Mouse (Mus musculus): ENCODE results near the gene Dnajc3. TPM values are rescaled to one million over a fixed set of nuclear protein-coding genes. Genes with fewer than 3 reads are reported as not detected.

Dnajc3 gene
- polyA plus RNA-seq, 1 experiment from 2014 or later: 20.2 TPM

GRCm38 (mm10) chr14:118936236-118936635, 1.5 kb upstream of the Dnajc3 start:
- Histone ChIP-seq H3K4me3 (no peak overlapping the region), H3K9me3 (no peaks in the 10 kb centered on the region), H3K4me1 (peaks cover 19% of the 10 kb centered on the region), H3K36me3 (replicated peaks) (no peaks in the 10 kb centered on the region), H3K27ac (no peak overlapping the region), H3K4me2 (no peak overlapping the region), H3K9ac (no peak overlapping the region), H3K27me3 (replicated peaks) (0 out of 2 replicates have a peak, but pooled peaks cover 4% of the 10 kb centered on the region)
- no peak for ATAC-seq (replicated peaks)
- 65% methylated on average over 3 of the region's 3 CpGs for WGBS

- no peaks in the 10 kb centered on the region for H3K9me3 ChIP-seq
- H3K27me3 ChIP-seq (replicated peaks): 0 out of 2 replicates have a peak, but pooled peaks cover 4% of the 10 kb centered on the region
- 31% methylated on average over 4 of the region's 4 CpGs for WGBS
- H3K27ac ChIP-seq: peak overlapping the region; percentile 88
- H3K9ac ChIP-seq: peak overlapping the region; percentile 66
- H3K36me3 ChIP-seq (replicated peaks): no peaks in the 10 kb centered on the region
- peaks cover 19% of the 10 kb centered on the region for H3K4me1 ChIP-seq
- ATAC-seq (replicated peaks): peak; percentile 16
- peak overlapping the region; percentile 97 for H3K4me3 ChIP-seq
- peak overlapping the region; percentile 81 for H3K4me2 ChIP-seq
These were observed 824 bp upstream of the Dnajc3 start for GRCm38 (mm10) chr14:118936952-118937351.

- Histone ChIP-seq H3K4me1 (peaks cover 19% of the 10 kb centered on the region), H3K4me3 (peak overlapping the region; percentile 97), H3K36me3 (replicated peaks) (no peaks in the 10 kb centered on the region), H3K4me2 (peak overlapping the region; percentile 81), H3K27me3 (replicated peaks) (0 out of 2 replicates have a peak, but pooled peaks cover 4% of the 10 kb centered on the region), H3K9ac (peak overlapping the region; percentile 96), H3K27ac (peak overlapping the region; percentile 88; the same call in 1 of the 2 replicates), H3K9me3 (no peaks in the 10 kb centered on the region)
- ATAC-seq (replicated peaks): no peak
- 2% methylated on average over 7 of the region's 7 CpGs for WGBS
These were observed 775 bp downstream of the Dnajc3 start for GRCm38 (mm10) chr14:118938551-118938950.

- Histone ChIP-seq H3K9ac (no peak overlapping the region), H3K27me3 (replicated peaks) (0 out of 2 replicates have a peak, but pooled peaks cover 4% of the 10 kb centered on the region), H3K36me3 (replicated peaks) (no peaks in the 10 kb centered on the region), H3K9me3 (no peaks in the 10 kb centered on the region), H3K4me1 (peaks cover 19% of the 10 kb centered on the region), H3K4me2 (no peak overlapping the region), H3K4me3 (no peak overlapping the region), H3K27ac (no peak overlapping the region)
- ATAC-seq (replicated peaks): no peak
- WGBS: 80% methylated on average over 4 of the region's 4 CpGs
These were observed 3.2 kb downstream of the Dnajc3 start for GRCm38 (mm10) chr14:118940796-118941495.

GRCm38 (mm10) chr14:118942076-118942475, 4.3 kb downstream of the Dnajc3 start:
- Histone ChIP-seq H3K4me2 (no peak overlapping the region), H3K4me3 (no peak overlapping the region), H3K36me3 (replicated peaks) (no peaks in the 10 kb centered on the region), H3K27me3 (replicated peaks) (no peaks in the 10 kb centered on the region), H3K9ac (no peak overlapping the region), H3K27ac (no peak overlapping the region), H3K4me1 (peaks cover 15% of the 10 kb centered on the region), H3K9me3 (no peaks in the 10 kb centered on the region)
- no peak for ATAC-seq (replicated peaks)
- WGBS: 38% methylated on average over 12 of the region's 12 CpGs

- no peak overlapping the region for H3K4me2 ChIP-seq
- no peak overlapping the region for H3K9ac ChIP-seq
- no peak overlapping the region for H3K27ac ChIP-seq
- no peak for ATAC-seq (replicated peaks)
- H3K4me3 ChIP-seq: no peak overlapping the region
- H3K9me3 ChIP-seq: no peaks in the 10 kb centered on the region
- no peaks in the 10 kb centered on the region for H3K4me1 ChIP-seq
- WGBS: 92% methylated on average over 2 of the region's 2 CpGs
- H3K36me3 ChIP-seq (replicated peaks): no peaks in the 10 kb centered on the region
- H3K27me3 ChIP-seq (replicated peaks): no peaks in the 10 kb centered on the region
These were observed 6.9 kb downstream of the Dnajc3 start for GRCm38 (mm10) chr14:118944702-118945101.

- 86% methylated on average over 1 of the region's 1 CpGs for WGBS
- H3K4me3 ChIP-seq: no peak overlapping the region
- no peaks in the 10 kb centered on the region for H3K4me1 ChIP-seq
- no peak overlapping the region for H3K9ac ChIP-seq
- no peaks in the 10 kb centered on the region for H3K27me3 ChIP-seq (replicated peaks)
- H3K36me3 ChIP-seq (replicated peaks): no peaks in the 10 kb centered on the region
- no peak for ATAC-seq (replicated peaks)
- H3K27ac ChIP-seq: no peak overlapping the region
- no peaks in the 10 kb centered on the region for H3K9me3 ChIP-seq
- H3K4me2 ChIP-seq: no peak overlapping the region
These were observed 11.1 kb downstream of the Dnajc3 start for GRCm38 (mm10) chr14:118948841-118949240.

GRCm38 (mm10) chr14:118951912-118952583, 14.3 kb downstream of the Dnajc3 start:
- no peaks in the 10 kb centered on the region for H3K27me3 ChIP-seq (replicated peaks)
- WGBS: 95% methylated on average over 9 of the region's 9 CpGs
- no peak overlapping the region for H3K27ac ChIP-seq
- no peak overlapping the region for H3K4me3 ChIP-seq
- no peaks in the 10 kb centered on the region for H3K9me3 ChIP-seq
- no peaks in the 10 kb centered on the region for H3K4me1 ChIP-seq
- no peak for ATAC-seq (replicated peaks)
- H3K36me3 ChIP-seq (replicated peaks): no peaks in the 10 kb centered on the region
- no peak overlapping the region for H3K4me2 ChIP-seq
- no peak overlapping the region for H3K9ac ChIP-seq

GRCm38 (mm10) chr14:118958010-118958409, 20.2 kb downstream of the Dnajc3 start:
- no peak for ATAC-seq (replicated peaks)
- Histone ChIP-seq H3K4me3 (no peak overlapping the region), H3K9me3 (no peaks in the 10 kb centered on the region), H3K27ac (no peak overlapping the region), H3K4me2 (no peak overlapping the region), H3K4me1 (no peaks in the 10 kb centered on the region), H3K27me3 (replicated peaks) (no peaks in the 10 kb centered on the region), H3K36me3 (replicated peaks) (peaks cover 14% of the 10 kb centered on the region), H3K9ac (no peak overlapping the region)
- 81% methylated on average over 3 of the region's 3 CpGs for WGBS

- Histone ChIP-seq H3K27me3 (replicated peaks) (no peaks in the 10 kb centered on the region), H3K4me1 (no peaks in the 10 kb centered on the region), H3K4me2 (no peak overlapping the region), H3K27ac (no peak overlapping the region), H3K36me3 (replicated peaks) (no peaks in the 10 kb centered on the region; the same call in 1 of the 2 replicates), H3K9me3 (no peaks in the 10 kb centered on the region), H3K4me3 (no peak overlapping the region), H3K9ac (no peak overlapping the region)
- WGBS: 96% methylated on average over 4 of the region's 4 CpGs
- ATAC-seq (replicated peaks): no peak
These were observed 27.7 kb downstream of the Dnajc3 start for GRCm38 (mm10) chr14:118965356-118966000.

GRCm38 (mm10) chr14:118967646-118968045, 29.9 kb downstream of the Dnajc3 start:
- no peak overlapping the region for H3K4me3 ChIP-seq
- no peaks in the 10 kb centered on the region; the same call in 1 of the 2 replicates for H3K36me3 ChIP-seq (replicated peaks)
- H3K27me3 ChIP-seq (replicated peaks): no peaks in the 10 kb centered on the region
- H3K4me2 ChIP-seq: no peak overlapping the region
- no peaks in the 10 kb centered on the region for H3K9me3 ChIP-seq
- no peak overlapping the region for H3K27ac ChIP-seq
- no peak for ATAC-seq (replicated peaks)
- H3K4me1 ChIP-seq: no peaks in the 10 kb centered on the region
- no peak overlapping the region for H3K9ac ChIP-seq
- 87% methylated on average over 7 of the region's 7 CpGs for WGBS

GRCm38 (mm10) chr14:118972268-118972667, 34.5 kb downstream of the Dnajc3 start:
- WGBS: 94% methylated on average over 6 of the region's 6 CpGs
- Histone ChIP-seq H3K4me2 (no peak overlapping the region), H3K4me3 (no peak overlapping the region), H3K9me3 (no peaks in the 10 kb centered on the region), H3K27me3 (replicated peaks) (no peaks in the 10 kb centered on the region), H3K9ac (no peak overlapping the region), H3K36me3 (replicated peaks) (no peaks in the 10 kb centered on the region; the same call in none of the 2 replicates), H3K4me1 (no peaks in the 10 kb centered on the region), H3K27ac (no peak overlapping the region)
- no peak for ATAC-seq (replicated peaks)
